Mouse (Mus musculus): Measurements from ENCODE around the gene Rin3.
A peak's percentile ranks its signal among the peaks of the same experiment; 100 is the strongest.
"Not testable (repeated sequence)": the region's sequence is repeated elsewhere in the genome, so short reads cannot be mapped to it uniquely, and the experiment has no call there.

Gene Rin3

GRCm38 (mm10) chr12:102282763-102283482, at the start of gene Rin3:
Gene Rin3 (plus strand): TSS chr12:102283048.
- peak; percentile 80 for DNase-seq

- DNase-seq, result no peak
These were observed 47.3 kb upstream of the Rin3 start for GRCm38 (mm10) chr12:102235551-102235950.

GRCm38 (mm10) chr12:102236317-102236716, 46.5 kb upstream of the Rin3 start:
- peak; percentile 25 for DNase-seq

- no peak for DNase-seq
These were observed 40.6 kb upstream of the Rin3 start for GRCm38 (mm10) chr12:102242076-102242722.

- no peak for DNase-seq
These were observed 38.9 kb upstream of the Rin3 start for GRCm38 (mm10) chr12:102243915-102244314.

GRCm38 (mm10) chr12:102246226-102246625, 36.6 kb upstream of the Rin3 start:
- DNase-seq, result no peak

- DNase-seq, result no peak
These were observed 34.7 kb upstream of the Rin3 start for GRCm38 (mm10) chr12:102248104-102248503.

GRCm38 (mm10) chr12:102250316-102250715, 32.5 kb upstream of the Rin3 start:
- no peak for DNase-seq

GRCm38 (mm10) chr12:102251070-102251469, 31.8 kb upstream of the Rin3 start:
- DNase-seq, result no peak

GRCm38 (mm10) chr12:102251985-102252384, 30.9 kb upstream of the Rin3 start:
- DNase-seq, result no peak

GRCm38 (mm10) chr12:102252525-102252924, 30.3 kb upstream of the Rin3 start:
- no peak for DNase-seq

- DNase-seq, result no peak
These were observed 27.8 kb upstream of the Rin3 start for GRCm38 (mm10) chr12:102255012-102255411.

- no peak for DNase-seq
These were observed 24.2 kb upstream of the Rin3 start for GRCm38 (mm10) chr12:102258522-102259112.

- DNase-seq, result peak; percentile 28
These were observed 20.9 kb upstream of the Rin3 start for GRCm38 (mm10) chr12:102261933-102262396.

GRCm38 (mm10) chr12:102262809-102263208, 20.0 kb upstream of the Rin3 start:
- no peak for DNase-seq

GRCm38 (mm10) chr12:102263249-102263648, 19.6 kb upstream of the Rin3 start:
- no peak for DNase-seq

GRCm38 (mm10) chr12:102266433-102266832, 16.4 kb upstream of the Rin3 start:
- no peak for DNase-seq

- no peak for DNase-seq
These were observed 13.7 kb upstream of the Rin3 start for GRCm38 (mm10) chr12:102269144-102269543.

GRCm38 (mm10) chr12:102270776-102271405, 12.0 kb upstream of the Rin3 start:
- DNase-seq, result no peak

- peak; percentile 73 for DNase-seq
These were observed 11.4 kb upstream of the Rin3 start for GRCm38 (mm10) chr12:102271447-102271846.

- DNase-seq, result peak; percentile 81
These were observed 6.9 kb upstream of the Rin3 start for GRCm38 (mm10) chr12:102275833-102276443.

GRCm38 (mm10) chr12:102280290-102280689, 2.6 kb upstream of the Rin3 start:
- DNase-seq, result not testable (repeated sequence)
